Mouse (Mus musculus): Measurements from ENCODE around the gene Olfr532.
"Not testable (repeated sequence)": the region's sequence is repeated elsewhere in the genome, so short reads cannot be mapped to it uniquely, and the experiment has no call there.

Olfr532 gene

DNA sequence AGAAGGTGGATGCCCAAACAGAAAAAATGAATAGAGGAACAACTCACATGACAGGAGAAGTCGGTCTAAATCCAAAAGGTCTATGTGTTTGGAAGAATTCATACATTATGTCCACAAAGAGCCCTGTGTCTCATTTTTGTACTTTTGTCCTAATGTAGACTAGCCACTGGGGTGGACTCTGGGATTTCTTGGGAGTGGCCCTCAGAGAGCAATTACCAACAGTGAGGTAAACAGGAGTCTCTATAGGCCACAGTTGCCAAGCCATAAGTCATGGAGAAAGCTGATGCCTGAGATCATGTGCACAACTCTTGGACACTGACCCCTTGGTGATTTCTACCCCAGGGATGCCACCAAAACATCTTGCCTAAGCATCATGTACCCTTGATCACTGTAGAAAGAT is at the start of gene Olfr532:
Olfr532 (minus strand) TSS at position 101 of the 400 bp plus-strand sequence.
- no peak for DNase-seq (ENCODE audit: low read depth, low spot score)

DNA sequence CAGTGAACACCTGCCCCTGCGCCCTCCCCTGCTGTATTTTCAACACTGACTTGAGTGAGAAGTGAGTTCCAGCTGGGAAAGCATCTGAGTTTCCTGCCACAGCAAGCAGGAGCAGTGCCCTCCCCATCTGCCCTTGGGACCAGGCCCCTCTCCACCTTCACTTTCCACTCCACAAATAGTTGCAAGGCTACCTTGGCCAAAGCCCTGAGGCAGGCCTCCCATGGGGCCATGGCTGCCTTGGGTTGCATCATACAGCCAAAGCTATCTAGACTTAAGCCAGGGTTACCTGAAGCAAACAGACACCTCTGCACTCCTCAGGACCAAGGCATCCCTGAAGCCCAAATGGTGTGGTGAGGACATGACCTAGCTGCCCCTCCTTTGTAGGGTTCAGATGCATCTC is 41.6 kb upstream of the Olfr532 start, which contains the start of gene Olfr533:
Olfr533 (plus strand) TSS at position 301 of the 400 bp plus-strand sequence.
- DNase-seq (ENCODE audit: low read depth, low spot score): not testable (repeated sequence)

DNA sequence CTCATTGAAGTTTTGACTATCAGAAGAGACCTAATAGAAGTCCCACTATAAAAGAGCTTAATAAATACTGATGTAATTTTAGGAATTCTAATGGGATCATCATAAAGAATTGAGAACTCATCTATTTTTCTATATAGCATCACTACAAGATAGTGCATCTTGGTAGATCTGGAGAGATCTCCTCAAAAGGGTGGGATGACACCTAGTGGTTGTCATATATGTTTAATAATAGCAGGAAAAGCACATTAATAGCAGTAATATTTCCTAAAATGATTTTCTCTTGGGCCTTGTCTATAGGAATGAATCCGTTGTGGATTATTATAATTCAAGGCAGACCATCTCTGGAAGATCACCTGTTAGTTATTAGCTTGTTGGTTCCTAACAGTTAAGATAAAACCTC is 21.7 kb upstream of the Olfr532 start:
- DNase-seq (ENCODE audit: low read depth, low spot score): no peak

DNA sequence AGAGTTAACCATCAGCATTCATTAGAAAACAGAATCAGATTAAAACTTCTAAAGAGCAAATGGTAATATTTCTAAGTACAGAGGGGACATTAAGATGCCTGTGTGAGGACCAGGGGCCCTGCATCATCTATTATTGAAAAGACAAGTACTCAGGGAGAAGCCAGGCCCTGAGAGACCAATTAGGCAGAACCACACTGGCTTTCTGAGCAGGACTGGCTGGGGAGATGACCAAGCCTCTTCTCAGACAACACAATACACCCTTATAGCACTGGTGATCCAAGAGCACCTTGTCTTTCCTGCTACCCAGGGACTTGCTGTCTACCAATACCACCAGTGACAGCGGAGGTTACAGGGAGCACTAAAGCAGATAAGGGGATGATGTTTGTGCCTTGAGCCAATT is 18.6 kb downstream of the Olfr532 start, which contains the start of gene Olfr531:
Olfr531 (minus strand) TSS at position 101 of the 400 bp plus-strand sequence.
- no peak for DNase-seq (ENCODE audit: low read depth, low spot score)

DNA sequence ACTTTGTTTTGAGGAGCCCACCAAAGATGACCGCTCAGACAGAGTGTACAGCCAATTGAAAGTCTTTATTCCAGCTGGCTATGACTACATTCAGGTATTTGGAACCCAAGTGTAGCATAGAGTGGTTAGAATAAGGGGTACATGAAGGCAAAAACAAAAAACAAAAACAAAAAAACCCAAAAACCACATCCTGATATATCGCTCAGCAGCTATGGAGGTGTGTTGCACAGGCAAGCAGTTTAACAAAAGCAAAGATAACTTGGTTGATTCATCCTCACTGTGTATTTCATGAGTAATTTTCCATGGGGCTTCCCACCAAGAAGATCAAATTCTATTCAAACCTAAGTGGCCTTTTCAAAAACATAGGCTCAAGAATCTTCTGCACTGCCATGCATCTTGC is 44.5 kb downstream of the Olfr532 start:
- DNase-seq (ENCODE audit: low read depth, low spot score): no peak

DNA sequence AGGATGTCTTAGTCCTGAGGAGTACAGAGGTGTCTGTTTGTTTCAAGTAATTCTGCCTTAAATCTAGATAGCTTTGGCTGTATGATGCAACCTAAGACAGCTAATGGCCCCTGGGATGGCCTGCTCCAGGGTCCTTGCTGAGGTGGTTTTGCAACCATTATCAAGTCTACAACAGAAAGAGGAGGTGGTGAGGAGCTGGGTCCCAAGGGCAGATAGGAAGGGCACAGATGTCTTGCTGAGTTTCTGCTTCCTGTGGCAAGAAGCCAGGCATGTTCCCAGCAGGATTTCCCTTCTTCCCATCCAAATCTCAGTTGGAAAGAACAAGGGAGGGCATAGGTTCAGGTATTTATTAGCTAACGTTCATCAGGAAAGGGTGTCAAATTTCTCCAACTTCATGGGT is 45.2 kb downstream of the Olfr532 start, which contains the start of gene Olfr530:
Olfr530 (minus strand) TSS at position 101 of the 400 bp plus-strand sequence.
- DNase-seq (ENCODE audit: low read depth, low spot score): no peak

DNA sequence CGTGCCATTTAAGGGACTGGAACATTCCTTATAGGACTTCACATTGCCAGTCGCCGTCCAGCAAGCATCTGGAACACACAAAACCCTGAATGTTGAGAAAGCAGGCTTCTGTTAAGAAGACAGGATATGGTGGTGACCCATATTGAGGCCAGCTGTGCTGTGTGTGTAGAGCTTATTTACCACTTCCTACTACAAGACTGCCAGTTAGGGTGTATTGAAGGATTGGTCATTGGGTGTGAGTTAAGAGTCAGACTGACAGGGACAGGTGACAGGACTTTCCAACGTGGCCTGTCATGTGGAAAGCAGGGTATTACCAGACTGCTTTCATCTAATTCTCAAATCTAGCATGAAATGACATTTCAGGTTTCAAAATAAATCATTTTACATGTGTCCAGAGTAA is 47.1 kb downstream of the Olfr532 start:
- DNase-seq (ENCODE audit: low read depth, low spot score): no peak

Data from R1 (cell line).